Mouse (Mus musculus): Measurements from ENCODE around the gene Gm12695. TPM values are rescaled to one million over a fixed set of nuclear protein-coding genes. Genes with fewer than 3 reads are reported as not detected.

The Gm12695 gene
- total RNA-seq, 2 experiments from 2014 or later = 0.23 TPM; not detected in 1

GRCm38 (mm10) chr4:96705281-96705951, 79.6 kb downstream of the Gm12695 start:
- DNase-seq (ENCODE audit: low spot score in 2 of 2) = peak; percentile 70 to 87

GRCm38 (mm10) chr4:96698218-96698561, 86.8 kb downstream of the Gm12695 start:
- peak in 1 of 2 experiments; percentile 18 for DNase-seq (ENCODE audit: low spot score in 2 of 2)

- DNase-seq (ENCODE audit: low spot score in 2 of 2) = peak; percentile 41 to 58
These were observed 87.3 kb downstream of the Gm12695 start for GRCm38 (mm10) chr4:96697511-96698217.

DNA sequence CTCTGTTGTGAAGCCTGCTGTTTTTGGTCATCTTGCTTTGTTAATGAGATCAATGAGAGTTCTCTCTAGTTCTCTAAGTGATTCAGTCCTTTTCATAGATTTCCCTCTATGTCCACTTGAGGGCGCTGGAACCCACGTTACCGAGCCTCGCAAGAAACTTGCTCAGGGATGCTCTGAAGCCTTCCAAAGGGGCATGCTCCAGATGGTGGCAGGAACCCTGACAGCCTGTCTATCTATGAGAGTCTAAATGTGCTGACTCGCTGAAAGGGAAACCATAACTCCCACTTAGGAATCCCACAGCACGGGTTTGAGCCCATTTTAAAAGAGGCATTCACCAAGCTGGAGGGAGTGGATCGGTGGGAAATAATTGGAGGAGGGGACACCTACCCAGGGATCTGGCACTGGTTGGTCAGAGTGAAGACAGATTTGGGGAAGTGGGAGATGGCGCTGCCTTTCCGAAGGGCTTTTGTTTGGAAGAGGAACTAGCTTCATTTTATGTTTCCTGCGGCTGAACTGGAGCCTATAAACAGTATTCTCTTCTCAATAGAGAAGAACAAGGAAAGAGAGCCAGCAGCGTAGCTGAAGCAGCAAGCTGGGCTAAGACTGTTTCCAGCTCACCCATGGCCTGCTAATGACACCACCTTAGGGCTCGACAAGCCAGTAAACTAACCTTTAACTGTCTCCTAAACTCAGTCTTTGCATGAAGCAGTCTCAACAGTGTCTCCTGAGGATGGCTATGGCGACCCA, 88.2 kb downstream of the Gm12695 start:
- peak; percentile 83 to 88 for DNase-seq (ENCODE audit: low spot score in 2 of 2)

DNA sequence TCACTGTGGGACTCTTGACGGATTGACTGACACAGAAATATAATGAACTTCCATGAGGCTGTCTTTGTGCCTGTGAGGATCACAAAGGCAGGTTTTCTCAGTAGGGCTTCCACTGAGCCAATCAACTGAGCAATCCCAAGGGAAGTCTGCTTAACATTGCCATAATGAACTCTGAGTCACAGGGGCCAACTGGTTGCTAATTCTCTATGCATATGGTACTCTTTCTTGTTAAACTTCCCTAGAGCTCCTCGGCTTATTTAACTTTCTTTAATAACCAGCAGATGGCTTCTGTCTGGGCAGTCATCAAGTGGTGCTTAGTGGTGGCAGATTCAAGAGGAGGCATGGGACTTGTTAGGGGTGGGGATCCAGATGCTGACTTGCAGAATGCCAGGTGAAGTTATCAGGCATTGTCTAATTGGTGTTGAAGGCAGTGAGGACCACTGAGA, 97.6 kb downstream of the Gm12695 start:
- DNase-seq (ENCODE audit: low spot score in 2 of 2) = no peak

DNA sequence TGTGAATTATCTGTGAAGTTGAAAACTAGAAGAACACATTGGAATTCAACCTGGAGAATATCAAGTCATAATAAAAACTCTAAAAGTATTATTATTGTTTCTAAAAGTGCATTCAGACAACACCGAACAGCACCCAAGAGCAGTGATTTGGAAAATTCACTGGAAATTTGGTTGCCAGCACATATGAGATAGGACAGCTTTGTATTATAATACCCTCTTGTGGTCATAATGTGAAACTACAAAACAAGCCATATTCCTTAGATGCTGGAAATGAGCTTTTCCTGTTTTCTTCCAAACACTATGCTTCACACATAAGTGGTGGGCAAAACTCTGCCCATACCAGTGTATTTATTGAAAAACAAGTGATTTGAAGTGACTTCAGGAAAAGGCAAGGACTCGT, 101.5 kb downstream of the Gm12695 start:
- DNase-seq (ENCODE audit: low spot score in 2 of 2) = peak in 1 of 2 experiments; percentile 42

DNA sequence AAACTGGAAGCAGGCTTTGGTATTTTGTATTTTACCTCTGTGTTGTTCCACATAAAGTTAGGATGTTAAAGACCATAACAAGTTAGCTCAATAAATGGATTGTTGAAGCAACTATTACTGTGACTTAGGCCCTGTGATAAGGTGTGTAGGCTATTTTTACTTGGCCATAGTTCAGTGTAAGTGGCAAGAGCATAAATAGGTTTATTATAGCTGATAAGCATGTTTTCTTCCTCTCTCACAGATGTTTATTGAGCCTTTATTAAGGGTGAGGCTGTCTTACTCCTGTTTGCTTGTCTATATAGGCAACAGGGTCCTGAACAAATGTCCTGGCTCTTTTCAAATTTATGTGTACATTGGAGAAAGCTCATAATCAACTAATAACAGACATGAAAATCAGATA, 104.0 kb downstream of the Gm12695 start:
- DNase-seq (ENCODE audit: low spot score in 2 of 2) = no peak

DNA sequence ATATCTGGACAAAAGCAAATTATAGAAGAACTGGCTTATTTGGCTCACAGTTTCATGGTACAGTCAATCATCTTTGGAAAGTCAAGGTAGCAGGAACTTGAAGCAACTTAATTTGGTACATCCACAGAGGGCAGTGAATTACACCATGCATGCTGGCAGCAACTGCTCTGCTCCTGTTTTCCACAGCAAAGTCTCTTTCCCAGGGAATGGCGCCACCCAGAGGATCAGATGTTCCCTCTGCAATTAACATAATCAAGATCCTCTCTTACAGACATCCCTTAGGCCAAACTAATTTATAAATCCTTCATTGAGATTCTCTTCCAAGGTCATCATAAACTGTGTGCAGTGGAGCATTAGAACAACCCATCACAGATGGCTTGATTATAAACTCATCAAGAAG, 104.8 kb downstream of the Gm12695 start:
- DNase-seq (ENCODE audit: low spot score in 2 of 2) = peak; percentile 28 to 71

Other genes with a start within 250 kb of the Gm12695 start
- gene Cyp2j6, start 231.5 kb downstream of the Gm12695 start, total RNA-seq (2021) = 10 to 100 TPM; 15.1 to 17.5 TPM
- gene Cyp2j9, start 193.6 kb downstream of the Gm12695 start, total RNA-seq (2021) = 10 to 100 TPM; 18.7 to 26.6 TPM
- not detected for gene Cyp2j5, start 121.0 kb downstream of the Gm12695 start, total RNA-seq (2021)